Mouse (Mus musculus): ENCODE measurements around the gene Mrtfb. TPM values are rescaled to one million over a fixed set of nuclear protein-coding genes. Genes with fewer than 3 reads are reported as not detected.

Mrtfb gene
- polyA plus RNA-seq (2014; fragmentation: Nextera tagmentation; extraction: Ambion mirVana): 13.0 and 14.9 TPM in 2 replicates

GRCm38 (mm10) chr16:13255855-13256635 lies at the start of gene Mrtfb:
Gene Mrtfb (plus strand): TSS chr16:13256481.
- H3K27ac ChIP-seq (replicated peaks; ENCODE audit: low read depth, low read length): peak within 1 kb of the TSS; percentile 86
- no peaks in the 10 kb centered on the region for H3K27me3 ChIP-seq (ENCODE audit: control insufficient read depth, insufficient read depth, low read length)
- peak within 1 kb of the TSS; percentile 89 for H3K4me2 ChIP-seq (ENCODE audit: low read length)
- WGBS: 1% methylated on average over 50 of the region's 56 CpGs
- peak within 1 kb of the TSS; percentile 87 for H3K4me3 ChIP-seq (replicated peaks; ENCODE audit: low read depth, low read length)
- H3K36me3 ChIP-seq (ENCODE audit: control insufficient read depth, insufficient read depth, low read length): no peaks in the 10 kb centered on the region
- peaks cover 8% of the 10 kb centered on the region; the same call in 1 of the 2 replicates for H3K4me1 ChIP-seq (ENCODE audit: control insufficient read depth, insufficient read depth, low read length)
- ATAC-seq (ENCODE audit: low FRiP score, low TSS enrichment) (peak; percentile 94), DNase-seq (peak; percentile 93)
- peak within 1 kb of the TSS; percentile 92 for H3K9ac ChIP-seq (replicated peaks; ENCODE audit: low read length)
- no peaks in the 10 kb centered on the region for H3K9me3 ChIP-seq (ENCODE audit: control insufficient read depth, low read length)

DNA sequence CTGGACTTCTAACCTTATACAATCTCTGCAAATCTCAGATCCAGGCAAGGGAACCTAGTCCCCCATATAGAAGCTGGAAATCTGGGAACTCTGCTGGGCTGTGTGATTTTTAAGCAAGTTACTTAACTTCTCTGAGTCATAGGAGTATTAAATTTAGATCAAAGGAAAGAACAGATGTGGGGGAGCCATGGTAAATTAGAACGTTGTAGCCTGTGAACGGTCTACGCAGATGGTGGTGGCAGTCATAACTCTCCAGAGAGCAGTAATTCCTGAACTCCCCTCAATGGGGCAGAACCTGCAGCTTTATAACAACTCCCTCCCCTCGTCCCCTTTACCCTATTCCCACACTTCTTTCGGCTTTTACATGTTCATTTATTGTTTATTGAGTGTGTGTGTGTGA lies 48.6 kb upstream of the Mrtfb start:
- no peaks in the 10 kb centered on the region for H3K9me3 ChIP-seq (ENCODE audit: control insufficient read depth, low read length)
- WGBS: 53% methylated on average over 5 of the region's 5 CpGs
- ATAC-seq (ENCODE audit: low FRiP score, low TSS enrichment): no peak

GRCm38 (mm10) chr16:13208087-13208486 lies 48.2 kb upstream of the Mrtfb start:
- Histone ChIP-seq H3K9me3 (ENCODE audit: control insufficient read depth, low read length) (no peaks in the 10 kb centered on the region), H3K4me3 (replicated peaks; ENCODE audit: low read depth, low read length) (no peak overlapping the region), H3K4me1 (ENCODE audit: control insufficient read depth, insufficient read depth, low read length) (no peaks in the 10 kb centered on the region), H3K4me2 (ENCODE audit: low read length) (no peak overlapping the region), H3K27me3 (ENCODE audit: control insufficient read depth, insufficient read depth, low read length) (no peaks in the 10 kb centered on the region), H3K36me3 (ENCODE audit: control insufficient read depth, insufficient read depth, low read length) (no peaks in the 10 kb centered on the region), H3K27ac (replicated peaks; ENCODE audit: low read depth, low read length) (no peak overlapping the region), H3K9ac (replicated peaks; ENCODE audit: low read length) (no peak overlapping the region)
- WGBS: 30% methylated on average over 3 of the region's 3 CpGs
- ATAC-seq (ENCODE audit: low FRiP score, low TSS enrichment): no peak
- no peak for DNase-seq

More for the DNA sequence above, 48.6 kb upstream of the Mrtfb start:
- H3K9ac ChIP-seq (replicated peaks; ENCODE audit: low read length): no peak overlapping the region
- H3K36me3 ChIP-seq (ENCODE audit: control insufficient read depth, insufficient read depth, low read length): no peaks in the 10 kb centered on the region
- no peak overlapping the region for H3K4me2 ChIP-seq (ENCODE audit: low read length)
- DNase-seq: no peak
- H3K4me1 ChIP-seq (ENCODE audit: control insufficient read depth, insufficient read depth, low read length): no peaks in the 10 kb centered on the region
- no peaks in the 10 kb centered on the region for H3K27me3 ChIP-seq (ENCODE audit: control insufficient read depth, insufficient read depth, low read length)
- H3K4me3 ChIP-seq (replicated peaks; ENCODE audit: low read depth, low read length): no peak overlapping the region
- H3K27ac ChIP-seq (replicated peaks; ENCODE audit: low read depth, low read length): no peak overlapping the region

DNA sequence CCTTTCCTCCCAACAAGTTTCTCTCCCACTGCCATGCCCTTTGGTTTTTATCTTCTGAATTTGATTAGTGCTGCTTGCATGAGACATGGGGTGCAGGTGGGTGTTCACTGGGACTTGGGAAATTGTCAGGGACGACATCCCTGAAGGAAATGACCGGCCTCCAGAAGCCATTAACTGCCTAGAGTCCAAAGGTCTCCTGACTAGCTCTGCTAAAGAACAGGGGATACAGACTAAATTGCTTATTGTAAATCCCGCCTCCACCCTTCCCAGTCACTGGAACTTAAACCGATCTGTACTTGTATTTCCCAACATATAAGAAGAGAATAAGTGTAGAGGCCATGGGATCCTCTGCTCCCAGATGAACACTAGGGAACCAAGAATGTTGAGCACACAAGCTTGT lies 43.5 kb upstream of the Mrtfb start:
- 88% methylated on average over 4 of the region's 4 CpGs for WGBS

GRCm38 (mm10) chr16:13216116-13216952 lies 39.9 kb upstream of the Mrtfb start:
- Histone ChIP-seq H3K9me3 (ENCODE audit: control insufficient read depth, low read length) (no peaks in the 10 kb centered on the region), H3K4me1 (ENCODE audit: control insufficient read depth, insufficient read depth, low read length) (no peaks in the 10 kb centered on the region), H3K4me3 (replicated peaks; ENCODE audit: low read depth, low read length) (no peak overlapping the region), H3K36me3 (ENCODE audit: control insufficient read depth, insufficient read depth, low read length) (no peaks in the 10 kb centered on the region), H3K27ac (replicated peaks; ENCODE audit: low read depth, low read length) (no peak overlapping the region), H3K4me2 (ENCODE audit: low read length) (no peak overlapping the region), H3K27me3 (ENCODE audit: control insufficient read depth, insufficient read depth, low read length) (no peaks in the 10 kb centered on the region), H3K9ac (replicated peaks; ENCODE audit: low read length) (no peak overlapping the region)
- DNase-seq (no peak), ATAC-seq (ENCODE audit: low FRiP score, low TSS enrichment) (no peak)
- 83% methylated on average over 5 of the region's 5 CpGs for WGBS

More for the DNA sequence above, 43.5 kb upstream of the Mrtfb start:
- ATAC-seq (ENCODE audit: low FRiP score, low TSS enrichment): no peak
- Histone ChIP-seq H3K9ac (replicated peaks; ENCODE audit: low read length) (no peak overlapping the region), H3K9me3 (ENCODE audit: control insufficient read depth, low read length) (no peaks in the 10 kb centered on the region), H3K36me3 (ENCODE audit: control insufficient read depth, insufficient read depth, low read length) (no peaks in the 10 kb centered on the region), H3K4me3 (replicated peaks; ENCODE audit: low read depth, low read length) (no peak overlapping the region), H3K4me2 (ENCODE audit: low read length) (no peak overlapping the region), H3K4me1 (ENCODE audit: control insufficient read depth, insufficient read depth, low read length) (no peaks in the 10 kb centered on the region), H3K27ac (replicated peaks; ENCODE audit: low read depth, low read length) (no peak overlapping the region), H3K27me3 (ENCODE audit: control insufficient read depth, insufficient read depth, low read length) (no peaks in the 10 kb centered on the region)
- DNase-seq: no peak

GRCm38 (mm10) chr16:13217951-13218350 lies 38.3 kb upstream of the Mrtfb start:
- Histone ChIP-seq H3K9ac (replicated peaks; ENCODE audit: low read length) (no peak overlapping the region), H3K27me3 (ENCODE audit: control insufficient read depth, insufficient read depth, low read length) (no peaks in the 10 kb centered on the region), H3K36me3 (ENCODE audit: control insufficient read depth, insufficient read depth, low read length) (no peaks in the 10 kb centered on the region), H3K4me3 (replicated peaks; ENCODE audit: low read depth, low read length) (no peak overlapping the region), H3K4me1 (ENCODE audit: control insufficient read depth, insufficient read depth, low read length) (no peaks in the 10 kb centered on the region), H3K4me2 (ENCODE audit: low read length) (no peak overlapping the region), H3K27ac (replicated peaks; ENCODE audit: low read depth, low read length) (no peak overlapping the region), H3K9me3 (ENCODE audit: control insufficient read depth, low read length) (no peaks in the 10 kb centered on the region)
- ATAC-seq (ENCODE audit: low FRiP score, low TSS enrichment): no peak
- WGBS: 90% methylated on average over 8 of the region's 8 CpGs
- no peak for DNase-seq

DNA sequence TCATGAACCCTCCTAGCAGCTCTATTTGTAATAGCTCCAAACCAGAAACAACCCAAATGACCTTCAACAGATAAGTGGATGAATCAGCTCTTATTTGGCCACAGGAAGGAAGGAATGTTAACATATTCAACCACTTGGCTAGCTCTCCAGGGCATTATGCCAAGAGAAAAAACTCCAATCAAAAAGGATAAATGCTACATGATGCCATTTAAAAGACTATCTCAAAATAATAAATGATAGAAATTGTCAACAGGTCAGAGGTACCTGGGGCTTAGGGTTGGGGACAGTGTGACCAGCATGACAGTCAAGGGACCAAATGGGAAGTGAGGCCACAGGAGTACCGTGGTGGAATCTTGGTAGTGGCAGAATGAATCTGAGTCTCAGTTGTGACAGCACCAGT lies 34.8 kb upstream of the Mrtfb start:
- Histone ChIP-seq H3K27ac (replicated peaks; ENCODE audit: low read depth, low read length) (no peak overlapping the region), H3K27me3 (ENCODE audit: control insufficient read depth, insufficient read depth, low read length) (no peaks in the 10 kb centered on the region), H3K4me2 (ENCODE audit: low read length) (no peak overlapping the region), H3K4me3 (replicated peaks; ENCODE audit: low read depth, low read length) (no peak overlapping the region), H3K36me3 (ENCODE audit: control insufficient read depth, insufficient read depth, low read length) (no peaks in the 10 kb centered on the region), H3K9ac (replicated peaks; ENCODE audit: low read length) (no peak overlapping the region), H3K9me3 (ENCODE audit: control insufficient read depth, low read length) (no peaks in the 10 kb centered on the region), H3K4me1 (ENCODE audit: control insufficient read depth, insufficient read depth, low read length) (no peaks in the 10 kb centered on the region)
- ATAC-seq (ENCODE audit: low FRiP score, low TSS enrichment) (no peak), DNase-seq (no peak)
- WGBS: 83% methylated on average over 1 of the region's 1 CpGs

DNA sequence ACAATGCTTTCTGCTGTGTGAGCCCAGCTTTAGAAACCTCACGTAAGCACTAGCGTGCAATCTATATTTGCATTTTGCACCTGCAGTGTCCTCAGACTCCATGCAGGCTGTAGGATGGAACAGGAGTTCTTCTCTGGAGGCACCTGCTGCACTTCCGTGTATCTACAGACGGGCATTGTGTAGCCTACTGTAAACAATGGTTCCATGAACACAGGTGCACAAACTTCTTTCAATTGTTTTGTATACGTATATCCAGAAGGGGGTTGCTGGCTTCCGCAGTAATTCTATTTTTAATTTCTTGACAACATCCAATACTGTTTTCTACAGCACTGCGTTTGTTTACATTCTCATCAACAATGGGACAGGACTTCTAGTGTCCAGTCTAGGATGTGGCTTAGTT lies 24.2 kb upstream of the Mrtfb start:
- H3K4me1 ChIP-seq (ENCODE audit: control insufficient read depth, insufficient read depth, low read length): no peaks in the 10 kb centered on the region
- no peaks in the 10 kb centered on the region for H3K9me3 ChIP-seq (ENCODE audit: control insufficient read depth, low read length)
- H3K27ac ChIP-seq (replicated peaks; ENCODE audit: low read depth, low read length): no peak overlapping the region
- no peak for DNase-seq
- no peaks in the 10 kb centered on the region for H3K27me3 ChIP-seq (ENCODE audit: control insufficient read depth, insufficient read depth, low read length)
- H3K4me3 ChIP-seq (replicated peaks; ENCODE audit: low read depth, low read length): no peak overlapping the region
- no peak overlapping the region for H3K9ac ChIP-seq (replicated peaks; ENCODE audit: low read length)
- no peak overlapping the region for H3K4me2 ChIP-seq (ENCODE audit: low read length)
- no peaks in the 10 kb centered on the region for H3K36me3 ChIP-seq (ENCODE audit: control insufficient read depth, insufficient read depth, low read length)
- 92% methylated on average over 7 of the region's 7 CpGs for WGBS
- no peak for ATAC-seq (ENCODE audit: low FRiP score, low TSS enrichment)
